Mouse (Mus musculus) hindbrain, embryonic 12.5 days (tissue): ENCODE measurements around the gene Klf11. TPM values are rescaled to one million over a fixed set of nuclear protein-coding genes. Genes with fewer than 3 reads are reported as not detected.
"Not testable (repeated sequence)": the region's sequence is repeated elsewhere in the genome, so short reads cannot be mapped to it uniquely, and the experiment has no call there.

Experiments
- ATAC-seq: fragments of 200-750 bp; cut with Nextera tagmentation; 2 replicates; pipeline ENCODE4 v1.8.0; 2017; ENCODE audit warnings: moderate TSS enrichment; ENCODE audit not compliant: low FRiP score
- H3K27ac ChIP-seq: fragments of 300-500 bp; sonication (generic); 2 replicates; pipeline ENCODE4 v1.5.1; 2016; ENCODE audit warnings: mild to moderate bottlenecking
- H3K27me3 ChIP-seq: fragments of 300-500 bp; sonication (generic); 2 replicates; pipeline ENCODE4 v1.6.1; 2016; ENCODE audit warnings: mild to moderate bottlenecking
- H3K36me3 ChIP-seq: fragments of 300-500 bp; sonication (generic); 2 replicates; pipeline ENCODE4 v1.6.1; 2016; ENCODE audit warnings: mild to moderate bottlenecking
- H3K4me1 ChIP-seq: fragments of 300-500 bp; sonication (generic); 2 replicates; pipeline ENCODE4 v1.6.1; 2016
- H3K4me2 ChIP-seq: fragments of 300-500 bp; sonication (generic); replicated peaks from 2 replicates; pipeline ENCODE4 v1.6.1; 2016; ENCODE audit warnings: mild to moderate bottlenecking
- H3K4me3 ChIP-seq: fragments of 300-500 bp; sonication (generic); 2 replicates; pipeline ENCODE4 v1.5.1; 2016; ENCODE audit warnings: mild to moderate bottlenecking
- H3K9ac ChIP-seq: fragments of 300-500 bp; sonication (generic); 2 replicates; pipeline ENCODE4 v1.6.1; 2016; ENCODE audit warnings: mild to moderate bottlenecking, moderate library complexity
- H3K9me3 ChIP-seq: fragments of 300-500 bp; sonication (generic); replicated peaks from 2 replicates; pipeline ENCODE4 v1.6.1; 2016; ENCODE audit warnings: mild to moderate bottlenecking
- WGBS: fragments of 180-500 bp; shearing (Covaris S2); methylation state at CpG from one replicate; pipeline ENCODE4 v1.1.7; 2016; 5-methylcytosine and 5-hydroxymethylcytosine counted together
- polyA plus RNA-seq: library from polyadenylated mRNA; unstranded; fragments of >200 nt; fragmentation: Nextera tagmentation; extraction: Ambion mirVana; gene quantifications from 2 replicates; pipeline ENCODE4 v1.2.1, GENCODE M21; 2016

Klf11 gene
- polyA plus RNA-seq, 1 experiment from 2014 or later: 17.0 TPM

DNA sequence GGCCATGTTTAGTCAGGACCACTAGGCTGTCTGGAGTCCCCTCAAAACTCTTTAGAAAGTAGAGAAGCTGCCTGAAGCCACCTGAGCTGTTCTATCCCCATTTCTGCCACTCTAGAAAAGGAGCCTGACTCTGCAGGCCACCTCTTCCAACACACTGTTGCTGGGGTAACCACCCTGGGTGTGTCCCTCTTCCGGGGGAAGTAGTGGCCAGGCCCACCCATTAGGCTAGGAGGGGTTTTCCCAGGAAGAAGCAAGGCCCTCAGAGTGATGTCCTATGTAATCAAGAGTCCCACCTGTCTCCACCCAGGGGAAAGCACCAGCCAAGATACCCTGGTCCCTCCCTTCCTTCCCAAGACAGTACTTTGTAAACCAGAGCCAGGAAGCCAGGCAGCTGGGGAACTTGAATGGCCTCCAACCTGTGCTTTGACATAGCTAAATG lies 17.3 kb upstream of the Klf11 start:
- 53% methylated on average over 1 of the region's 1 CpGs for WGBS
- H3K4me2 ChIP-seq: no peak overlapping the region
- 0 out of 2 replicates have a peak, but pooled peaks cover 6% of the 10 kb centered on the region for H3K4me1 ChIP-seq
- H3K4me3 ChIP-seq: no peak overlapping the region
- H3K9me3 ChIP-seq: no peaks in the 10 kb centered on the region
- no peaks in the 10 kb centered on the region for H3K27me3 ChIP-seq
- H3K36me3 ChIP-seq: no peaks in the 10 kb centered on the region
- H3K9ac ChIP-seq: no peak overlapping the region
- no peak for ATAC-seq
- H3K27ac ChIP-seq: no peak overlapping the region

DNA sequence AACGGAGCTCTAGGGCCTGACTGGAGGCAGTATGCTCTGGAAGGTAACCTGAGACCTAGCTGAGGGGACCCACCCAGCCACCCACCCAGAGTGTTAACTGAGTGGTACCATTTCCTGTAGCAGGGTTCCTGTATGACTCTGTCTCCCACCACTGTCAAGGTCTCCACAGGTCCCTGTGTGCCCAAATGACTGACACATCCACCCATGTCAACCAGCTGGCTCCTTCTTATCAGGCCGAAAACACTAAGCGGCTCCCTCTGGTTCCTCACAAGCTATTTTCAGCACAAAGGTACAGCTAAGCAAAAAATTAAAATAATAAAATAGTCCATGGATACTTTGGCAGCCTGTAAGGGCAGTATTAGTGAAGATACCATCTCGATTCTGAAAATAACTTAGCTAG lies 16.9 kb upstream of the Klf11 start:
- Histone ChIP-seq H3K27ac (no peak overlapping the region), H3K9me3 (no peaks in the 10 kb centered on the region), H3K36me3 (no peaks in the 10 kb centered on the region), H3K4me2 (no peak overlapping the region), H3K4me3 (no peak overlapping the region), H3K4me1 (0 out of 2 replicates have a peak, but pooled peaks cover 6% of the 10 kb centered on the region), H3K27me3 (no peaks in the 10 kb centered on the region), H3K9ac (no peak overlapping the region)
- 80% methylated on average over 4 of the region's 4 CpGs for WGBS
- no peak for ATAC-seq

DNA sequence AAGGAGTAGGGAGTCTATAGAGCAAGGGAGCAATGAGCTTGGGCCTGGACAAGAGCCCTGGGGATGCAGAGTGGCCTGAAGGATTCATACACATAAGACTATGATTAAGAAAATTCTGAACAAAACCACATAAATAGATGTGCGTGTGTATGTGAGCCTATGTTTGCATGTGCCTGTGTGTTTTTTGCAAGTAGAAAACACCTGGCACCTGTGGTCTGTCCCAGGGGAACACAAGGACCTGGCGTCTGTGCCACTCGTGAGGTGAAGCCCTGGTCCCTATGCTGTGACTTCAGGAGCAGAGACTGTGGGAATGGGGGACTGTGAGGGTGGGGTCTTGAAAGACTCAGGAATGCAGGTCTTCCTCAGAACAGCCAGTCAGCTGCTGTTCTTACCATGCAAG lies 16.4 kb upstream of the Klf11 start:
- 84% methylated on average over 3 of the region's 3 CpGs for WGBS
- no peaks in the 10 kb centered on the region for H3K36me3 ChIP-seq
- no peaks in the 10 kb centered on the region for H3K9me3 ChIP-seq
- no peak overlapping the region for H3K27ac ChIP-seq
- no peak for ATAC-seq
- H3K9ac ChIP-seq: no peak overlapping the region
- H3K4me1 ChIP-seq: 0 out of 2 replicates have a peak, but pooled peaks cover 6% of the 10 kb centered on the region
- no peak overlapping the region for H3K4me2 ChIP-seq
- H3K27me3 ChIP-seq: no peaks in the 10 kb centered on the region
- H3K4me3 ChIP-seq: no peak overlapping the region

DNA sequence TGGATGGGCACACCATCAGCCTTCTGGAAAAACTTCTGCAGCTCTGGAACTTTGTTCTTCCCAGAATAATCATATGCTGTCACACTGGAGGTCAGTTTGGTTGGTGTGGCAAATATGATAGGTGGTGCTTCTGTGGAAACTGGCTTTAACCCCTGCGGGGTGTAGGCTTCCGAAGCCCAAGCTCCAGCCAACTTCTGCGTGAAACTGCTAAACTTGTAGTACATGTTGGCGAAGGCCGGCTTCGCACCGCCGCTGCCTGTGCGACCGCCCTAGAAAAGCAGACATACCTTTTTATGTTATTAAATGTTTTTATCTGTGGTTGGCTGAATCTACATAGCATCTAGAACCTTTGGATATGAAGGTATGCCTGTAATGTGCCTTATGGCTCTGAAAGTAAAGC lies 12.3 kb upstream of the Klf11 start:
- not testable (repeated sequence) for H3K4me3 ChIP-seq, H3K27ac ChIP-seq, H3K9me3 ChIP-seq, H3K9ac ChIP-seq, H3K4me2 ChIP-seq, H3K27me3 ChIP-seq, ATAC-seq, H3K36me3 ChIP-seq
- 95% methylated on average over 10 of the region's 10 CpGs for WGBS
- H3K4me1 ChIP-seq: peaks cover 12% of the 10 kb centered on the region; the same call in 1 of the 2 replicates

DNA sequence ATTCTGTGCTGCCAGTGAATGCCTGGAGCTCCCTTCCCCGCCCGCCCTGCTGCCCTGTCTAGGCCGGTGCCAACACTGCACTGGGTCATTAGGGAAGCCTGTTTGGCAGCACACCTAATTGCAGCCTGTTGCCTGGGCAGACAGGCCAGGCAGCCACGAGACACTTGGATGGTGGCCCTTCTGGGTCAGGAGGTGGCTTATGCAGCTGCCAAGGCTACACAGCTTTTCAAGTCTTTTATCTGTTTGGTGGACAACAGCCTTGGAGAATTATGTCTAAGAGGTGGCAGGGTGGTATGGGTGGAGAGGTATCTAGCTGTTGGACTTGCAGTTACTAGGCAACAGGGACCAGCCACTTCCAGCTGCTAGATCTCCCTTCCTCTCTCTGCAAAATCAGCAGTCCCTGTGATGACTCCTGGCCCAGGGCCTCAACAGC lies 8.7 kb upstream of the Klf11 start:
- Histone ChIP-seq H3K27me3 (no peaks in the 10 kb centered on the region), H3K27ac (no peak overlapping the region), H3K9ac (no peak overlapping the region), H3K4me3 (no peak overlapping the region), H3K4me2 (no peak overlapping the region), H3K36me3 (no peaks in the 10 kb centered on the region), H3K4me1 (peaks cover 8% of the 10 kb centered on the region; the same call in 1 of the 2 replicates), H3K9me3 (no peaks in the 10 kb centered on the region)
- WGBS: 80% methylated on average over 4 of the region's 4 CpGs
- ATAC-seq: no peak

DNA sequence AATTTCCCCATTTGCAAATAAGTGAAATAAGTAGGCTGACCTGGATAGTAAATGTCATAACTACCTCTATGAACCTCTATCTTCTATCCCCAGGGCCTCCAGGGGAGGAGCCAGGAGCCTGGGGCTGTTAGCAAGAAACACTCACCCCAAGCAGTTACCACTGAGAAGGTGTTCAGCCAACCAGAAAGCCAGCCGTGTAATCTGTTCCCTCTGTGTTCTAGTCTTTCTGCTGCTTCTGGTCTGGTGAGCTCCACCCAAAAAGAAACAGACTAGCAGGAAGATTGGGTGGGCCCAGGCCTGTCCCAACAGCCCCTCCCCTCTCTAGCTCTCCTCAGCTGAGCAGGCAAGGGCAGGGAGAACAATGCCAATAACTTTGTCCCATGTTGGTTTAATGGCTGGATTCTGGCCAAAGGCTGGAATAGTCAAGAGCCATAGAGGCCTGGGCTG lies 6.9 kb upstream of the Klf11 start:
- Histone ChIP-seq H3K27me3 (no peaks in the 10 kb centered on the region), H3K9me3 (no peaks in the 10 kb centered on the region), H3K4me3 (no peak overlapping the region), H3K4me1 (peaks cover 8% of the 10 kb centered on the region; the same call in 1 of the 2 replicates), H3K9ac (no peak overlapping the region), H3K27ac (no peak overlapping the region), H3K4me2 (no peak overlapping the region), H3K36me3 (no peaks in the 10 kb centered on the region)
- WGBS: 36% methylated on average over 1 of the region's 1 CpGs
- ATAC-seq: no peak

DNA sequence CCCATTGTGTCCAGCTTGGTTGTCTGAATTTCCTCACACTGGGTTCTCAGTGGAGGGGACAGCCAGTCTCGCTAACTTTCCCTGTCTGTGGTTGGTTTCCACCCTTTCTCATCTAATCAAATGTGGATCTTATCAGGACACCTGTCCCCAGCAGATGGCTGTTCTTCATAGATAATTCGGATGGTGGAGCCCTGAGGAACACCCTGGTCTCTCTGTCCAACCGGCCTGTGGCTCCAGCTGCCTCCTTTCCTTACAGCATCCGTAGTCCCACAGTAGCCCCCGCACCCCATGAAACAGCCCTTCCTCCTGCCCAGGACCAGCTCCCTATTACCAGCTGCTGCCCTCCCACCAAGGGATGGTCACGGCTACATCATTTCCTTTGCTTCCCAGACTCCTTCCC lies 5.2 kb upstream of the Klf11 start:
- Histone ChIP-seq H3K4me2 (no peak overlapping the region), H3K9me3 (no peaks in the 10 kb centered on the region), H3K36me3 (no peaks in the 10 kb centered on the region), H3K27me3 (no peaks in the 10 kb centered on the region), H3K27ac (no peak overlapping the region), H3K4me1 (peaks cover 18% of the 10 kb centered on the region), H3K9ac (no peak overlapping the region), H3K4me3 (no peak overlapping the region)
- 83% methylated on average over 6 of the region's 6 CpGs for WGBS
- no peak for ATAC-seq

DNA sequence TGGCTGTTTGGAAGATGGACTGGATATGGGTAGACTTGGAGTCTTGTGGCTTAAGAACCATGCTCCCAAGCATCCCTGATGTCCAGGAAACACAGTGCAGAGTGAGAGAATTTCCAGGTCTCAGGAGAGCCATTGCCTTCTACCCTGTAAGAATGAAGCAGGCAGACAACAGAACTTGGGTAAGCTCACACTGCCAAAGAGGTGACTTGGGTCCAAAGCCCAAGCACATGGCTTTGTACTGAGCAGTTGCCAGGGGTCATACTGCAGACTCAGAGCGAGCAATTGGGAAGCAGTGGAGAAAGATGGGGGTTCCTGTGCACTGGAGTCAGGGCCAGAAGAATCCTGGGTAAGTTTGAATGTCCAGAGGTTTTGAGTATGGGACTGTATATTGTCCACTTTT lies 3.0 kb upstream of the Klf11 start:
- ATAC-seq: no peak
- H3K4me3 ChIP-seq: no peak overlapping the region
- H3K36me3 ChIP-seq: no peaks in the 10 kb centered on the region
- no peak overlapping the region for H3K4me2 ChIP-seq
- no peak overlapping the region for H3K9ac ChIP-seq
- no peak overlapping the region for H3K27ac ChIP-seq
- no peaks in the 10 kb centered on the region for H3K9me3 ChIP-seq
- peaks cover 20% of the 10 kb centered on the region for H3K4me1 ChIP-seq
- 66% methylated on average over 1 of the region's 1 CpGs for WGBS
- H3K27me3 ChIP-seq: no peaks in the 10 kb centered on the region

DNA sequence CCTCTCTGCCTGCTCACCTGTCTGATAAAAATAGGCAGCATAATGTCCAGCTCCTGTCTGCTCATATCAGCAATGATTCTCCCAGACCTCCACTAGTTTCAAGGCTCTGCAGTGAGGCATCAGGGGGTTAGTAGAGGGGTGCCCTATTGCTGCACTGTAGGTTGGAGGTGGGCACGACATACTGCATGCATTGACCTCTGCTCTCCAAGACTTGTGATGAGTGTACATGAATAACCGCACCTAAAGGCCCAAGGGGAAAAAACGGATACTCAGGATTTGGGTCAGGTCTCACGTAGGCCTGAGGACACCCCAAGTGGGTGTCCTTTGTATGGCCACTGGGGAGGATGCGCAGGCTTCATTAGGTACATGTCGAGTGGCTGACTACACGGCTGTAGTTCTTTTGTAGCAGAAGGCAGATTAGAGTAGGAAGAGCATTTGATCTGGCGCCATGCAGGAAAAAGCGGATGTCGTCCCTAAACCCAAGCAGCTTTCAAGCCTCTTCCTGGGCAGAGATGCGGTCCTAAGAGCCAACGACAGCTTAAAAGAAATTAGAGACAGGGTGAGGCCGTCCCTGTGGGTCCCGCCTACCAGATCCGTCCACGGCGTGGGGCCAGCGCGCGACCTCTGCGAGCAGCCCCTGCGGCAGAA lies 535 bp upstream of the Klf11 start:
- Histone ChIP-seq H3K4me1 (peaks cover 25% of the 10 kb centered on the region), H3K9ac (peak overlapping the region; percentile 91), H3K4me2 (peak overlapping the region; percentile 68), H3K9me3 (no peaks in the 10 kb centered on the region), H3K4me3 (peak overlapping the region; percentile 89), H3K27me3 (no peaks in the 10 kb centered on the region), H3K27ac (peak overlapping the region; percentile 96; the same call in 1 of the 2 replicates), H3K36me3 (peaks cover 17% of the 10 kb centered on the region)
- peak; percentile 20 for ATAC-seq
- 4% methylated on average over 22 of the region's 22 CpGs for WGBS

DNA sequence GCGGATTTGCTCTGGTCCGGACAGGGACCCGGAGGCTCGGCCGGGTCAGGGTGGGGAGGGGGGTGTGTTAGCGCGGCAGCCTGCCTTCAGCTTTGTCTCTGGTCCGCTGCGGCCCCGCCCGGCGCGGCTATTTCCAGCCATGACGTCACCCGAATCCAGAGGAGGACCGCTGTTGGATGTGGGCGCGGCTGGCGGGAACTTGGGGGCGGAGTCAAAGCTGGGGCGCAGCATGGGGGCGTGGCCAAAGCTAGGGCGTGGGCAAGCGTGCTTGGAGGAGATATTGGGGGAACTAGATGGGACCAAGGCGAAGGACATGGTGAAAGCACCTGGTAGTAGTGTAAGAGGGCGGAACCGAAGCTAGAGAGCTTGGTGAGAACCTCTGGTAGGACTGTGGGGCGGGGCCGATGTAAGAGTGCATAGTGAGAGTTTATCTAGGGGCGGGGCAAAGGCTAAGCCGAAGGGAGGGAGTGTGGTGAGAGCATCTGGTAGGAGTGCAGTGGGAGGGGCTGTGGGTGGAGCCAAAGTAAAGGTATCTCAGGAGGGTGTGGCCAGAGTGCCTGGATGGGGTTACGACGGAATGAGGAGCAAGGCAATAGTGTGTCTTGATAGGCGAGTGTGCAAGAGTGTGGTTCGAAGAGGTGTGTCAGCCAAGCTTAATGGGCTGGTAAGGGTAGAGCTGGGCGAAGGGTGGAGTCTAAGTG lies 718 bp downstream of the Klf11 start:
- Histone ChIP-seq H3K4me1 (peaks cover 34% of the 10 kb centered on the region), H3K4me3 (peak overlapping the region; percentile 89), H3K9me3 (no peaks in the 10 kb centered on the region), H3K4me2 (peak overlapping the region; percentile 68), H3K36me3 (peaks cover 26% of the 10 kb centered on the region), H3K27ac (peak overlapping the region; percentile 96), H3K9ac (peak overlapping the region; percentile 91), H3K27me3 (no peaks in the 10 kb centered on the region)
- ATAC-seq: peak; percentile 83
- WGBS: under 1% methylated on average over 36 of the region's 36 CpGs

DNA sequence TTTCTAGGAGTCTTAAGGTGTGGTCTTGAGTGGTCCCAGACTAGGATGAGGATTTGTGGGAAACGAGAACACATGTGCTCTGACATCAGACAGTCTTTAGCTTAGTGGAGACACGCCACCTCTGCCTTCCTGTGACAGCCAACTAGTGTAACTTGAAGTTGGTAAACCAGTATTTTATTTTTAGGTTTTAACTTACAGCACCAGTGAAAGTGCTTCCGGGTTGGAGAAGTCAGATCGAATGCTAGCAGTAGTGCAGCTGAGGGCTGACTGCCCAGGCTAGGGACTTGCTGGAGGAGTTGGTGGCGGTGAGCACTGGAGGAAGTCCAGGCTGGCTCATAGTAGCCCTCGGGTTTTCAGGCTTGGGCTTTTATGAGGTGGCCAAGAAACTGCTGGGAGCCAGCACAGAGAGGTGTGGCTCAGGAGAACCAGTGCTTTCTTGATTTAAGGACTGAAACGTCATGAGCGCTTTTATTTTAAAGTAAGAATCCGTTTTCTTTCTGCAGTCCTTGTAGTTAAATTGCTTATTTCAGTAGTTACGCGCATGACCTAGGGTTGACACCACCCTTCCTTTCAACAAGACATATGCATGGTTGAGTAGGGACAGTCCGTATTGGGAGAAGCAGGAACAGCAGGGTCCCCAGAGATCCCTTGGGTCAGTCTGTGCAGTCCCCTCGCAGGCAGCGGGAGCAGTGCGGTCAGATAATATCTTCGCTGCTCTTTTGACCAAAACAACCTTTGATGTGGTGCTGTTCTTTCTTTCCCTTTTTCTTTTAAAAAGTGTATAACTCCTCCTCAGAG lies 3.2 kb downstream of the Klf11 start:
- H3K9ac ChIP-seq: no peak overlapping the region
- H3K9me3 ChIP-seq: no peaks in the 10 kb centered on the region
- 84% methylated on average over 16 of the region's 16 CpGs for WGBS
- no peak overlapping the region for H3K4me3 ChIP-seq
- H3K36me3 ChIP-seq: peaks cover 26% of the 10 kb centered on the region
- H3K27ac ChIP-seq: no peak overlapping the region
- no peak overlapping the region for H3K4me2 ChIP-seq
- ATAC-seq: no peak
- H3K4me1 ChIP-seq: peaks cover 41% of the 10 kb centered on the region
- no peaks in the 10 kb centered on the region for H3K27me3 ChIP-seq

DNA sequence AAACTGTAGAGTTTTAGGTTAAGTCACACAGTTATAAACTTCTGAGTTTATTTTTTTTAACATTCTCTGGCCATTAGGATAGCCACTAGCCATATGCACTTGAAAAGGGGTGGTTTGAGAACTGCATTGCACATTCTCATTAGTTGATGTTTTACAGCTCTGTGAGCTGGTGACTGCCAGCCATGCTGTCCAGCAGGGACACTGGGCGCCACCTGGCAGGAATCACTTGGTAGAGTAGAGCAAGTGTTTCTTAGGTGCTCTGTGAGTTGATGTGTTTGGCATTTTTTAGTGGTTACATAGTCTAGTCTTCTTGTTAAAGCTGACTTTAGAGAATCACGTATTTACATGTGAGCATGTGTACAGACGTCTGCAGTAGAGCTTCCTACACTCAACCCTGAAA lies 5.4 kb downstream of the Klf11 start:
- no peak overlapping the region for H3K4me3 ChIP-seq
- peaks cover 32% of the 10 kb centered on the region for H3K4me1 ChIP-seq
- H3K9me3 ChIP-seq: no peaks in the 10 kb centered on the region
- 0 out of 2 replicates have a peak overlapping the region, but pooled peaks have one; percentile 46 for H3K9ac ChIP-seq
- H3K27ac ChIP-seq: no peak overlapping the region
- peaks cover 39% of the 10 kb centered on the region for H3K36me3 ChIP-seq
- ATAC-seq: no peak
- WGBS: 72% methylated on average over 3 of the region's 3 CpGs
- H3K27me3 ChIP-seq: no peaks in the 10 kb centered on the region
- peak overlapping the region; percentile 31 for H3K4me2 ChIP-seq
